Mouse (Mus musculus): ENCODE measurements at regions not wholly inside any gene's neighbourhood (a gene's known extent, or its start where the extent isn't known, plus 50 kb on each side); places are given as distances from the start of the nearest gene placed in this dataset.

GRCm38 (mm10) chr2:51267662-51268061 is 118.8 kb upstream of the Rnd3 start:
- Histone ChIP-seq H3K9me3 (replicated peaks; ENCODE audit: insufficient read depth, low read length) (no peaks in the 10 kb centered on the region), H3K4me3 (ENCODE audit: control insufficient read depth in 1 of 2, insufficient read depth in 1 of 2, low read depth in 2 of 2, low read length in 2 of 2) (no peak overlapping the region)

GRCm38 (mm10) chr2:51262506-51262905 is 113.6 kb upstream of the Rnd3 start:
- no peak overlapping the region for H3K27ac ChIP-seq (ENCODE audit: control insufficient read depth, low read depth, low read length)
- H3K9ac ChIP-seq (ENCODE audit: control insufficient read depth, low read depth, low read length, poor library complexity, severe bottlenecking): no peak overlapping the region
- H3K79me2 ChIP-seq (ENCODE audit: control insufficient read depth, insufficient read depth, low read length, poor library complexity): no peaks in the 10 kb centered on the region
- TF ChIP-seq ZNF384 (IDR thresholded peaks at IDR 0.05; ENCODE audit: low read depth, low read length): no peak
- H3K27me3 ChIP-seq (ENCODE audit: control insufficient read depth in 1 of 2, insufficient read depth in 2 of 2, low read length in 2 of 2): no peaks in the 10 kb centered on the region
- no peaks in the 10 kb centered on the region for H3K36me3 ChIP-seq (ENCODE audit: control insufficient read depth in 1 of 2, insufficient read depth in 2 of 2, low read length in 2 of 2)
- H3K9me3 ChIP-seq (replicated peaks; ENCODE audit: insufficient read depth, low read length): no peaks in the 10 kb centered on the region
- H3K4me3 ChIP-seq (ENCODE audit: control insufficient read depth in 1 of 2, insufficient read depth in 1 of 2, low read depth in 2 of 2, low read length in 2 of 2): no peak overlapping the region
- H3K4me1 ChIP-seq (ENCODE audit: control insufficient read depth in 1 of 2, insufficient read depth in 2 of 2, low read length in 2 of 2): no peaks in the 10 kb centered on the region
- no peak for DNase-seq (ENCODE audit: low read depth, low spot score)

More at GRCm38 (mm10) chr2:51267662-51268061, 118.8 kb upstream of the Rnd3 start:
- Histone ChIP-seq H3K27ac (ENCODE audit: control insufficient read depth, low read depth, low read length) (no peak overlapping the region), H3K27me3 (ENCODE audit: control insufficient read depth in 1 of 2, insufficient read depth in 2 of 2, low read length in 2 of 2) (no peaks in the 10 kb centered on the region), H3K36me3 (ENCODE audit: control insufficient read depth in 1 of 2, insufficient read depth in 2 of 2, low read length in 2 of 2) (no peaks in the 10 kb centered on the region), H3K79me2 (ENCODE audit: control insufficient read depth, insufficient read depth, low read length, poor library complexity) (no peaks in the 10 kb centered on the region), H3K9ac (ENCODE audit: control insufficient read depth, low read depth, low read length, poor library complexity, severe bottlenecking) (no peak overlapping the region), H3K4me1 (ENCODE audit: control insufficient read depth in 1 of 2, insufficient read depth in 2 of 2, low read length in 2 of 2) (no peaks in the 10 kb centered on the region)
- DNase-seq (ENCODE audit: low read depth, low spot score): no peak
- TF ChIP-seq ZNF384 (IDR thresholded peaks at IDR 0.05; ENCODE audit: low read depth, low read length) (no peak), MYB (IDR thresholded peaks at IDR 0.05; ENCODE audit: low read depth, low read length) (no peak), GABPA (IDR thresholded peaks at IDR 0.05; ENCODE audit: low read depth, low read length) (no peak), EP300 (IDR thresholded peaks at IDR 0.05; ENCODE audit: low read depth in 1 of 2, low read length in 2 of 2) (no peak), MAZ (IDR thresholded peaks at IDR 0.05; ENCODE audit: low read depth, low read length) (no peak), NRF1 (IDR thresholded peaks at IDR 0.05; ENCODE audit: insufficient read depth, low read depth, low read length, poor library complexity, severe bottlenecking) (no peak), POLR2A (IDR thresholded peaks at IDR 0.05; ENCODE audit: control insufficient read depth in 1 of 2, insufficient read depth in 1 of 2, low read depth in 1 of 2, low read length in 2 of 2, poor library complexity in 1 of 2) (no peak), TCF12 (IDR thresholded peaks at IDR 0.05; ENCODE audit: low read depth, low read length) (no peak), NELFE (IDR thresholded peaks at IDR 0.05; ENCODE audit: low read depth, low read length) (no peak), MEF2A (IDR thresholded peaks at IDR 0.05; ENCODE audit: extremely low read depth, insufficient replicate concordance, low read depth, low read length, poor library complexity, severe bottlenecking) (no peak), CHD2 (IDR thresholded peaks at IDR 0.05; ENCODE audit: low read length) (no peak), CTCF (IDR thresholded peaks at IDR 0.05 in 2 of 3, conservative IDR thresholded peaks at IDR 0.05 in 1 of 3; ENCODE audit: control insufficient read depth in 1 of 3, insufficient read depth in 1 of 3, low read depth in 2 of 3, low read length in 3 of 3, poor library complexity in 1 of 3, severe bottlenecking in 1 of 3) (no peak), KAT2A (conservative IDR thresholded peaks at IDR 0.05; ENCODE audit: low read depth, low read length) (no peak), GATA1 (IDR thresholded peaks at IDR 0.05; ENCODE audit: low read depth, low read length) (no peak), ZMIZ1 (IDR thresholded peaks at IDR 0.05; ENCODE audit: low read depth, low read length) (no peak), ZC3H11A (IDR thresholded peaks at IDR 0.05; ENCODE audit: low read depth, low read length) (no peak), CHD1 (IDR thresholded peaks at IDR 0.05; ENCODE audit: low read depth, low read length) (no peak), MAX (IDR thresholded peaks at IDR 0.05; ENCODE audit: low read length) (no peak), E2F4 (IDR thresholded peaks at IDR 0.05; ENCODE audit: borderline replicate concordance, low read depth, low read length) (no peak), UBTF (IDR thresholded peaks at IDR 0.05; ENCODE audit: borderline replicate concordance, insufficient read depth, low read depth, low read length) (no peak)

Measured in MEL (cell line).